Mouse (Mus musculus): Measurements from ENCODE around the gene Adssl1.

Adssl1 gene

DNA sequence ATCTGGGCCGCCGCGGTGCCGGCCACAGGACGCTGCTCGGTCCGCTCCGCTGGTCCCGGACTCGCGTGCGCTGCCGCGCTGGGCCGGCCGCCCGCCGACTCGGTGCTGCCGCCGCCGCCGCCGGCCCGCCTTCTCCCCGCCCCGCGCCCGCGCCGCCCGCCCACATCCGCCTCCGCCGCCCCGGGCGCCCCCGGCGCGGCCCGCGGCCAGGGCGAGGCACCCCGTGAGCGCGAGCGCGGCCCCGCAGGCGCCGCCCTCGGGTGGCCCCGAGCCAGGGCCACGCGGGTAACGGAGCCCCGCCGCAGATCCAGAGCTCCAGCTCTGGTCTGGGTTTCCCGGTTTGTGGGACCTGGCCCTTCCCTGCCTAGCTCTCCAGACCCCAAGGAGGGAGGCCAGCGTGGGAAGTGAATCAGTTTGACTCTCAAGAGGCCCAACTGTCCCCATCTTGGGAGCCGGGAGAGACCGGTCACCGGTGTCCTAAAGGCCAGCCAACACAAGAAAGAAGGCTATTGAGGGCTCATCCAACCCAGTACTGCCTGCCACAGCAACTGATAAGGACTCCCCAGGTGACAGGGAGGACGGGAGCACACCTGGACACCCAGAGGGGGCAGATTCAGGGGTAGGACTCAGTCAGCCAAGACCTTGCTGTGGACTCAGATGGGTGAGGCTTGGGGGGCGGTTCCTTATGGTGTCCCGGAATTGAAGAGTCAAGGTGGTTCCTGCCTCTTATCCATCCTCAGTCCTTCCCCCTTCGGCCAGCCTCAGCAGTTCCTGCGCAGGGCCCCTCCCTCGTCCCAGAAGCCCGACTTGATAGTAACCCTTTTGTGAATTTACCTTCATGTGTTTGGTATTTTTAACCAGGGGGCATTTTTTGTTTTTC lies 54.5 kb downstream of the Adssl1 start, which contains the start of gene Akt1:
Gene Akt1, minus strand, starts transcription at position 753 of the 880 bp plus-strand sequence.
- in situ Hi-C loops (cut with MboI, MseI), result no loop called here

DNA sequence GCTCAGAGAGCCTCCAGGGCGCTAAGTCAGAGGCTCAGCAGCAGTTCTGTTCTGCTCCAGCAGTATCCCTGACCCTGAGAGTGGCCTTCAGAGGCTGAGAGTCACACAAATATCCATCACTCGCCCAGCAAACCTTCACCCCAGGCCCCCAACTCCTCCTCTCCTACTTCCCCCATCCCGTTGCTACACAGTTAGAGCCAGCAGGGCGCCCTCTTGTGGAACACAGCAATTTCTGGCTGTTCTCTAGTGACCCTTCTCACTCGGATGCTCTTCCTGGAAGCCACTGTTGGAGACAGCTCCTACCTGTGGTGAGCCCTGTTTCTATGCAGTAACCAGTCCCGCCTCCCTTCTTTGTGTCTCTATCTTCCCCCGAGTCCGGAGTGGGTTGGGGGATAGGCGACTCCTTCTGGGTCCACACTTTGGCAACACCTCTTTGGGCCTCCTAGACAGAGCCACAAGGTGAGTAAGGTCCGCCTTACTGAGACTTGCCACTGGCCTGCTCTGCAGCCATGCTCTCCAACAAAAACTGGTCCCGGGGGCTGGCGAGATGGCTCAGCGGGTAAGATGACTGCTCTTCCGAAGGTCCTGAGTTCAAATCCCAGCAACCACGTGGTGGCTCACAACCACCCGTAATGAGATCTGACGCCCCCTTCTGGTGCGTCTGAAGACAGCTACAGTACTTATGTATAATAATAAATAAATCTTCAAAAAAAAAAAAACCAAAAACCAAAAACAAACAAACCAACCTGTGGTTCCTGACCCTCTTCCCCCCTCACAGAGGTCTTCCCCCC lies 55.6 kb downstream of the Adssl1 start:
- in situ Hi-C loops (cut with MboI, MseI), result no loop called here

DNA sequence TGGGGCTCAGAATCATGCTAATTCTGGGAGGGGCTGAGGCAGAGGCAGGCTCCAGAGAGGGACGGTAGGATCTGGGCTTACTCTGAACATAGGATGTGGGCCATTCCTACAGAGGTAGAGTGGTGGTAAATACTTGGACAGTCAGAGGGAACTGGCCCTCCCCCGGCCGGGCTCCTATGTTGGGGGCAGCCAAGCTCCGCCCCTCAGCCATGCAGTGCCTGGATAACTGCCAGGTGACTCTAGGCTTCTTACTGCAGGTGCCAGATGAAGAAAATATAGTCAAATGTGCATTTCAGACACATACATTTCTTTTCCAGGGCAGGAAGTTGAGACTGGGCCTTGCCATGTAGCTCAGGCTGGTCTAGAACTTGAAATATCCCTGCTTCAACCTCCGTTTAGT lies 57.2 kb downstream of the Adssl1 start:
- in situ Hi-C loops (cut with MboI, MseI), result no loop called here

DNA sequence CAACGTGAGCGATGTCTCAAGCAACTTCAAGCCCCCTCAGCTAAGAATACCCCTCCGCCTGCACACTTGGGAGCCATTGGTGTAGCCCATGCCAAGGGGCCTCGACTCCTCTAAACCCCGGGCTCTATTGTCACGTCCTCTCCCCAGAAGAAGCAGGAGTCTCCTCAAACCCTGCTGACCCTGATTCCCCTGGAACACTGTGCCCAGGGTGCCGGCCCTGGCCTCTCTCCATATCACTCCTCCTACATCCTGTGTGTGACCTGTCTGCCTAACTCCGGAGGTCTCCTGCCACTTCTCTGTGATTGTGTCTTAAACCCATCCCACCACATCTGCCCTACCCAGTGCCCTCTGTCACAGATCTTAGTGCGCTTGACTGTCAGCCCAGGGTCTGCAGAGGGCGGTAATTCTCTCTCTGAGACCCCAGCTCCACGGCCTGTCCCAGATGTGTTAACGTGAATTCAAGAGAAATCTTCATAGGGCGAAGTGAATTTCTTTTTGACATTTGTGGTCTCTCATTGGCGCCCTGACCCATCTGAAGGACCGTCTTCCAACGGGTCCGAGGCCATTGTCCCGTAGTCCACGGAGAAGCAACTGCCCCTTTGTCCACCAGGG lies 58.2 kb downstream of the Adssl1 start:
- in situ Hi-C loops (cut with MboI, MseI), result no loop called here

DNA sequence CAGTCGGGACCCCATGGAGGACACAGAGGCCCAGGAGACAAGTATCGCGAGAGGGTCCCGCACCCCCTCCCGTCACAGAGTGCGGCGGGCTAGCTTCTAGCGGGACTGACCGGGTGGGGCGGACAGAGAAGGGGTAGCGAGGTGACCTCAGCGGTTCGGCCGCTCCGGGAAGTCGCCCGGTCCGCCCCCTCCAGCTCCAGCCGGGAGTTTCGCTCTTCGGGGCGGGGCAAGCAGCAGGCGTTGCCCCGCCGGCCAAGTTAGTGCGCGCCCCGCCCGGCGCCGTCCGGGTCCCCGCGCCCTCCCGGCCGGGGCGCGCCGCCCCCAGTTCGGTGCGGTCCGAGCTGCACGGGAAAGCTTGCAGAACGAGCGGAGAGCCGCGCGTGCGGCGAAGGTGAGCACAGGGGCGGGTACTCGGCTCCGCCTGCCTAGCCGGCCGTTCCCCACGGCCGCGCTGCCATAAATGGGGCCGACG lies 58.7 kb downstream of the Adssl1 start, which contains the start of gene Zbtb42:
Gene Zbtb42, plus strand, starts transcription at position 274 of the 472 bp plus-strand sequence.
- in situ Hi-C loops (cut with MboI, MseI), result no loop called here

DNA sequence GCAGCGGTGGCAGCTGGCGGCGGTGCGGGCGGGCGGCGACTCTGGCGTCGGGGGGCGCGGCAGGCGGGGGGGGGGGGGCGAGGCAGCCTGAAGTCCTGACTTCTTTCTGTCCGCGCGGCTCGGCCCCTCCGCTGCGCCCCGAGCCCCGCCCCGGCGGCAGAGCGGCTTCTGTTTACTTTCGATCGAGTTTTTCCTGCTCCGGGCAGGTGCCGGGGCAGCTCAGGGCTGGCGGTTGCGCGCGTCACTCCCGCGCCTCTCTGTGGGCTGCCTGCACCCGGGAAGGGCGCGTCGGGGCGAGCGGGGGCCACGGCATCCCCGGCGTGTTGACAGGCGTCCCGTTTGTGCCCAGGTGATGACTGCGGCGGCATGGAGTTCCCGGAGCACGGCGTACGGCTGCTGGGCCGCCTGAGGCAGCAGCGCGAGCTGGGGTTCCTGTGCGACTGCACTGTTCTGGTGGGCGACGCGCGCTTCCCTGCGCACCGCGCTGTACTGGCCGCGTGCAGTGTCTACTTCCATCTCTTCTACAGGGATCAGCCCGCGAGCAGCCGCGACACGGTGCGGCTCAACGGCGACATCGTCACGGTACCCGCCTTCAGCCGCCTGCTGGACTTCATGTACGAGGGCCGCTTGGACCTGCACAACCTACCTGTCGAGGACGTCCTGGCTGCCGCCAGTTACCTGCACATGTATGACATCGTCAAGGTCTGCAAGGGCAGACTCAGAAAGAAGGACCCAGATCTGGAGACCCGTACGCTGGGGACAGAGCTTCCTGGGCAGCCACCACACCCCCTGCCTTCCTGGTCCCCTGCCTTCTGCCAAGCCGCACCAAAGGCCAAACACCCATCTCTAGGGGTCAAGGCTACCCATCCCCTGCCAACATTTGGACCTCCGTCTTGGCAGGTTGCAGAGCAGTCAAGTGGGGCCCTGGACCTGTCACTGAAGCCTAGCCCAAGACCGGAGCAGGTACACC lies 59.5 kb downstream of the Adssl1 start:
- in situ Hi-C loops (cut with MboI, MseI), result no loop called here

DNA sequence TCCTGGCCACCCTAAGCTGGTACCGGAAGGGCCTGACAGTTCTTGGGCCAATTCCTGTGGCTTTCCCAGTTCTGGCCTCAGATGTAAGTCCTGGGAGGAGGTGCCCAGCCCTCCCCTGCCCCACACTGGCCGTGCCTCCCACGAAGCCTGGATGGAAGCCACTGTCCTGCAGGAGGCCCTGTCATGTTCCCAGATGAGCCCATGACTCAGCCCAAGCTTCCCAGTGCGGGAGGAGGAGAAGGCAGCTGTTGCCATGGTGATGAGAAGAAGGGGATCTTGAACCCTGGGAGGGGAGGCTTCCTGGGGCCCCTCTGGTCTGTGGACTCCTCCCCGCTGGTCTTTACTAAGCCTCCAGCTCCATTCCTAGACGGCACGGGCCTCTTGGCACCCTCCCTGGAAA lies 63.5 kb downstream of the Adssl1 start:
- in situ Hi-C loops (cut with MboI, MseI), result no loop called here

DNA sequence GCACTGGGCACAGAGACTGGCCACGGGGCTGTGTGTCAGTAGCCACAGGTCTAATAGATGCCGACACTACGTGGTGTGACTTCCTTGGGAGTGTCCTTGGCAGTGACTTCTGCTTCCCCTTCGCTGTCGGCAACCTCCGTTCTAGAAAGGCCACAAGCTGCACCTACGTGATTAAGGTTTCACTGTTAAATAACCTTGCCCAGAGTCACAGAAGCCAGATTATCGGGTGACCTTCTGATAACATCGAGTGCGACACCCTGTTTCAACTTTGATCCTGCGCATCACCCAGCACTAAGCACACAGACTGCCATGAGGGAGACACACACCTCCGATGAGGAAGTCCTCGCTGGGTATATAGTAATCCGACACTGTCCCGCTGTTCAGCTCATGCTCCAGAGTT lies 68.6 kb downstream of the Adssl1 start:
- in situ Hi-C loops (cut with MboI, MseI), result no loop called here
